Mouse (Mus musculus) lung, adult 18-20 months (tissue): Measurements from ENCODE around the gene Lpp.

ENCODE experiments used
- DNase-seq, 2 experiments: peaks; one replicate each; pipeline ENCODE4 v3.0.0; 2022; ENCODE audit warnings: mixed read lengths in 2 of 2

Lpp gene

GRCm38 (mm10) chr16:24392651-24393555, at the start of gene Lpp:
Lpp (plus strand) TSS chr16:24393507.
- DNase-seq: peak; percentile 78 to 85

GRCm38 (mm10) chr16:24347582-24348411, 45.5 kb upstream of the Lpp start:
- DNase-seq: no peak

- DNase-seq: no peak
Observed at GRCm38 (mm10) chr16:24350306-24350705, 43.0 kb upstream of the Lpp start.

- no peak for DNase-seq
Observed at GRCm38 (mm10) chr16:24350751-24351150, 42.6 kb upstream of the Lpp start.

- no peak for DNase-seq
Observed at GRCm38 (mm10) chr16:24351811-24352210, 41.5 kb upstream of the Lpp start.

- DNase-seq: no peak
Observed at GRCm38 (mm10) chr16:24353816-24354215, 39.5 kb upstream of the Lpp start.

- DNase-seq: no peak
Observed at GRCm38 (mm10) chr16:24361667-24362066, 31.6 kb upstream of the Lpp start.

- DNase-seq: peak; percentile 62 to 69
Observed at GRCm38 (mm10) chr16:24364030-24364687, 29.1 kb upstream of the Lpp start.

GRCm38 (mm10) chr16:24365900-24366299, 27.4 kb upstream of the Lpp start:
- DNase-seq: no peak

GRCm38 (mm10) chr16:24367071-24367470, 26.2 kb upstream of the Lpp start:
- peak in 1 of 2 experiments; percentile 11 for DNase-seq

- peak in 1 of 2 experiments; percentile 7 for DNase-seq
Observed at GRCm38 (mm10) chr16:24367506-24367905, 25.8 kb upstream of the Lpp start.

GRCm38 (mm10) chr16:24376478-24376877, 16.8 kb upstream of the Lpp start:
- no peak for DNase-seq

- DNase-seq: no peak
Observed at GRCm38 (mm10) chr16:24390596-24390995, 2.7 kb upstream of the Lpp start.

GRCm38 (mm10) chr16:24391111-24391510, 2.2 kb upstream of the Lpp start:
- no peak for DNase-seq

GRCm38 (mm10) chr16:24391901-24392300, 1.4 kb upstream of the Lpp start:
- DNase-seq: no peak

GRCm38 (mm10) chr16:24393556-24394210, 376 bp downstream of the Lpp start:
- peak; percentile 78 for DNase-seq

- DNase-seq: no peak
Observed at GRCm38 (mm10) chr16:24394211-24394991, 1.1 kb downstream of the Lpp start.

GRCm38 (mm10) chr16:24395100-24395499, 1.8 kb downstream of the Lpp start:
- DNase-seq: no peak

- DNase-seq: no peak
Observed at GRCm38 (mm10) chr16:24396504-24396903, 3.2 kb downstream of the Lpp start.

- no peak for DNase-seq
Observed at GRCm38 (mm10) chr16:24398476-24398875, 5.2 kb downstream of the Lpp start.

GRCm38 (mm10) chr16:24398893-24399292, 5.6 kb downstream of the Lpp start:
- DNase-seq: no peak

GRCm38 (mm10) chr16:24399524-24399923, 6.2 kb downstream of the Lpp start:
- DNase-seq: peak in 1 of 2 experiments; percentile 49
